Mouse (Mus musculus) splenic B cell, adult 2 months (primary cell): Measurements from ENCODE around the gene Fntb.

ENCODE experiments used
- DNase-seq: peaks from one replicate; pipeline ENCODE4 v3.0.0-alpha.2; 2011; ENCODE audit warnings: low read depth, low spot score
- H3K27me3 ChIP-seq: 2 replicates; pipeline ENCODE4 v1.6.1; 2012; ENCODE audit warnings: mild to moderate bottlenecking, low read length, moderate library complexity, mixed read lengths; ENCODE audit not compliant: control insufficient read depth, poor library complexity, insufficient read depth, severe bottlenecking
- H3K36me3 ChIP-seq: 2 replicates; pipeline ENCODE4 v1.6.1; 2012; ENCODE audit warnings: mild to moderate bottlenecking, low read length, moderate library complexity, mixed read lengths; ENCODE audit not compliant: control insufficient read depth, poor library complexity, insufficient read depth, severe bottlenecking

Fntb gene

GRCm38 (mm10) chr12:76926338-76926945 is 161.1 kb downstream of the Fntb start:
- Histone ChIP-seq H3K27me3 (no peaks in the 10 kb centered on the region), H3K36me3 (no peaks in the 10 kb centered on the region)
- DNase-seq, result no peak

GRCm38 (mm10) chr12:76927012-76927411 is 161.6 kb downstream of the Fntb start:
- Histone ChIP-seq H3K36me3 (no peaks in the 10 kb centered on the region), H3K27me3 (no peaks in the 10 kb centered on the region)
- no peak for DNase-seq

GRCm38 (mm10) chr12:76927539-76927938 is 162.2 kb downstream of the Fntb start:
- H3K27me3 ChIP-seq, result no peaks in the 10 kb centered on the region
- no peak for DNase-seq

GRCm38 (mm10) chr12:76930177-76930576 is 164.8 kb downstream of the Fntb start:
- Histone ChIP-seq H3K27me3 (no peaks in the 10 kb centered on the region), H3K36me3 (peaks cover 3% of the 10 kb centered on the region; the same call in 1 of the 2 replicates)
- DNase-seq, result no peak

More at GRCm38 (mm10) chr12:76927539-76927938, 162.2 kb downstream of the Fntb start:
- peaks cover 3% of the 10 kb centered on the region; the same call in 1 of the 2 replicates for H3K36me3 ChIP-seq

GRCm38 (mm10) chr12:76931739-76932687 is 166.6 kb downstream of the Fntb start:
- peaks cover 3% of the 10 kb centered on the region; the same call in 1 of the 2 replicates for H3K36me3 ChIP-seq
- DNase-seq, result no peak
- no peaks in the 10 kb centered on the region for H3K27me3 ChIP-seq

GRCm38 (mm10) chr12:76932688-76933060 is 167.3 kb downstream of the Fntb start:
- H3K27me3 ChIP-seq, result no peaks in the 10 kb centered on the region
- H3K36me3 ChIP-seq, result peaks cover 7% of the 10 kb centered on the region; the same call in 1 of the 2 replicates
- no peak for DNase-seq

GRCm38 (mm10) chr12:76934438-76934837 is 169.0 kb downstream of the Fntb start:
- peaks cover 7% of the 10 kb centered on the region; the same call in 1 of the 2 replicates for H3K36me3 ChIP-seq
- DNase-seq, result no peak
- no peaks in the 10 kb centered on the region for H3K27me3 ChIP-seq

- Histone ChIP-seq H3K27me3 (no peaks in the 10 kb centered on the region), H3K36me3 (peaks cover 12% of the 10 kb centered on the region)
- no peak for DNase-seq
Measured at GRCm38 (mm10) chr12:76936211-76936610, 170.8 kb downstream of the Fntb start.

GRCm38 (mm10) chr12:76938013-76938412 is 172.6 kb downstream of the Fntb start:
- no peak for DNase-seq
- Histone ChIP-seq H3K27me3 (no peaks in the 10 kb centered on the region), H3K36me3 (peaks cover 8% of the 10 kb centered on the region)

GRCm38 (mm10) chr12:76941524-76941923 is 176.1 kb downstream of the Fntb start:
- peaks cover 10% of the 10 kb centered on the region for H3K36me3 ChIP-seq
- no peaks in the 10 kb centered on the region for H3K27me3 ChIP-seq
- no peak for DNase-seq

GRCm38 (mm10) chr12:76942476-76942875 is 177.1 kb downstream of the Fntb start:
- DNase-seq, result no peak
- H3K27me3 ChIP-seq, result no peaks in the 10 kb centered on the region
- peaks cover 7% of the 10 kb centered on the region for H3K36me3 ChIP-seq

- DNase-seq, result peak; percentile 23
- Histone ChIP-seq H3K27me3 (no peaks in the 10 kb centered on the region), H3K36me3 (peaks cover 9% of the 10 kb centered on the region)
Measured at GRCm38 (mm10) chr12:76943046-76943445, 177.7 kb downstream of the Fntb start.

GRCm38 (mm10) chr12:76943466-76943865 is 178.1 kb downstream of the Fntb start:
- H3K36me3 ChIP-seq, result peaks cover 9% of the 10 kb centered on the region
- DNase-seq, result no peak
- H3K27me3 ChIP-seq, result no peaks in the 10 kb centered on the region

- H3K27me3 ChIP-seq, result no peaks in the 10 kb centered on the region
- DNase-seq, result no peak
- peaks cover 9% of the 10 kb centered on the region for H3K36me3 ChIP-seq
Measured at GRCm38 (mm10) chr12:76947487-76947886, 182.1 kb downstream of the Fntb start.

GRCm38 (mm10) chr12:76948185-76948584 is 182.8 kb downstream of the Fntb start:
- Histone ChIP-seq H3K27me3 (no peaks in the 10 kb centered on the region), H3K36me3 (peaks cover 9% of the 10 kb centered on the region)
- DNase-seq, result no peak
